Mouse (Mus musculus) gastrocnemius, postnatal 4 days (tissue): ENCODE data around the gene Dpy19l3. TPM values are rescaled to one million over a fixed set of nuclear protein-coding genes. Genes with fewer than 3 reads are reported as not detected.
A peak's percentile ranks its signal among the peaks of the same experiment; 100 is the strongest.

Experiments used
- DNase-seq, 2 experiments: peaks; one replicate each; pipeline ENCODE4 v3.0.0; 2021 to 2022; ENCODE audit warnings: low spot score in 2 of 2, mixed read lengths in 2 of 2
- long read RNA-seq, 2 experiments: library from polyadenylated mRNA; stranded (forward); transcript quantifications; one replicate each; pipeline ENCODE4 v2.0.0; 2021
- total RNA-seq, 2 experiments: library from RNA; stranded (reverse); gene quantifications; 2 replicates each; pipeline ENCODE4 v1.2.3; 2021

Gene Dpy19l3
- total RNA-seq: 10 to 100 TPM; 19.1 to 23.2 TPM
- long read RNA-seq, experiment 1, full-length matches to known transcripts: 1 of 3 reads
- long read RNA-seq, experiment 1, partial matches to known transcripts: 0 of 3 reads
- long read RNA-seq, experiment 1, other reads (novel, unspliced or antisense): 2 of 3 reads
- long read RNA-seq, experiment 2, full-length matches to known transcripts: 4 of 9 reads
- long read RNA-seq, experiment 2, partial matches to known transcripts: 1 of 9 reads
- long read RNA-seq, experiment 2, other reads (novel, unspliced or antisense): 4 of 9 reads

- DNase-seq: peak; percentile 88
Measured at GRCm38 (mm10) chr7:35754033-35754885, at the start of gene Dpy19l3. Dpy19l3 (minus strand) TSS chr7:35754454.

- peak; percentile 88 to 91 for DNase-seq
Measured at GRCm38 (mm10) chr7:35802906-35803595, 48.8 kb upstream of the Dpy19l3 start, which contains the start of gene Zfp507. Zfp507 (minus strand) TSS chr7:35803003.

GRCm38 (mm10) chr7:35802201-35802905 is 48.1 kb upstream of the Dpy19l3 start:
- DNase-seq: no peak

GRCm38 (mm10) chr7:35796123-35796522 is 41.9 kb upstream of the Dpy19l3 start:
- no peak for DNase-seq

- DNase-seq: no peak
Measured at GRCm38 (mm10) chr7:35794145-35794664, 40.0 kb upstream of the Dpy19l3 start.

- DNase-seq: no peak
Measured at GRCm38 (mm10) chr7:35792150-35792848, 38.0 kb upstream of the Dpy19l3 start.

GRCm38 (mm10) chr7:35790926-35791325 is 36.7 kb upstream of the Dpy19l3 start:
- DNase-seq: no peak

GRCm38 (mm10) chr7:35790201-35790600 is 35.9 kb upstream of the Dpy19l3 start:
- DNase-seq: peak in 1 of 2 experiments; percentile 22

- no peak for DNase-seq
Measured at GRCm38 (mm10) chr7:35785579-35785978, 31.3 kb upstream of the Dpy19l3 start.

GRCm38 (mm10) chr7:35782252-35782651 is 28.0 kb upstream of the Dpy19l3 start:
- DNase-seq: no peak

- no peak for DNase-seq
Measured at GRCm38 (mm10) chr7:35774127-35774526, 19.9 kb upstream of the Dpy19l3 start.

- no peak for DNase-seq
Measured at GRCm38 (mm10) chr7:35772347-35772746, 18.1 kb upstream of the Dpy19l3 start.

- DNase-seq: no peak
Measured at GRCm38 (mm10) chr7:35771106-35771505, 16.9 kb upstream of the Dpy19l3 start.

- no peak for DNase-seq
Measured at GRCm38 (mm10) chr7:35770122-35770521, 15.9 kb upstream of the Dpy19l3 start.

GRCm38 (mm10) chr7:35764461-35764860 is 10.2 kb upstream of the Dpy19l3 start:
- DNase-seq: no peak

- no peak for DNase-seq
Measured at GRCm38 (mm10) chr7:35761801-35762200, 7.5 kb upstream of the Dpy19l3 start.

- no peak for DNase-seq
Measured at GRCm38 (mm10) chr7:35759602-35760001, 5.3 kb upstream of the Dpy19l3 start.

- no peak for DNase-seq
Measured at GRCm38 (mm10) chr7:35756510-35757440, 2.5 kb upstream of the Dpy19l3 start.

GRCm38 (mm10) chr7:35754886-35755168 is 573 bp upstream of the Dpy19l3 start:
- no peak for DNase-seq
